Mouse (Mus musculus): ENCODE measurements around the gene Grin2b. TPM values are rescaled to one million over a fixed set of nuclear protein-coding genes. Genes with fewer than 3 reads are reported as not detected.

Gene Grin2b
- total and polyA plus RNA-seq, 2 experiments from 2014 or later: 64.1 to 76.4 TPM

DNA sequence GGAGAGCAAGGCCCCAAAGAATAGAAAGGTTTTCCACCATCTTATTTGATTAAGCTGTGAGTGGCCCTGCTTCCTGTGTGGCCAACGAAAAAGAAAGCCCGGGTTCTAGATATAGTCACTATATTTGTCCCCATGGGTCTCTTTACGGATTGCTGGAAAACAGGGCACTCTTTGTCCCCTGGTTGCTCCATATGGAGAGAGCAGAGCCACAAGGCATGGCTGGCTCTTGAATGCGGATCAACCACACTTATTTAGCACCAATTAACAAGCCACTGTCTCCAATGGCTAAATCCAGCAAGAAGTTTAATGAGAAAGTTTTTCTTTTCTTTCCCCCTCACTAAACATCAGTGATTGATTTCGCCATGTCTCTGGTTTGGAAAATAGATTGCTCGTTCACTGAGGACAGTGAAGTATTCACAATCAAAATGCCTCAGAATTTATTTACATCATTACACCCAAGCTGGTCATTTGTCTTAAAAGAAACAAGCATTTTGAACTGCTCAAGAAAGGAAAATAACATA, 240.9 kb downstream of the Grin2b start:
- no peak overlapping the region for H3K9ac ChIP-seq (replicated peaks; ENCODE audit: low read length, poor library complexity, severe bottlenecking)
- ATAC-seq (ENCODE audit: low FRiP score) (no peak), DNase-seq (ENCODE audit: low spot score) (no peak)
- no peaks in the 10 kb centered on the region for H3K36me3 ChIP-seq (ENCODE audit: insufficient read depth, low read length)
- H3K4me3 ChIP-seq (ENCODE audit: low read depth, low read length): no peak overlapping the region
- no peak overlapping the region for H3K27ac ChIP-seq (ENCODE audit: low read depth, low read length)
- no peaks in the 10 kb centered on the region for H3K27me3 ChIP-seq (ENCODE audit: insufficient read depth, low read length)
- H3K9me3 ChIP-seq (ENCODE audit: low read length): no peaks in the 10 kb centered on the region
- 82% methylated on average over 6 of the region's 6 CpGs for WGBS
- H3K4me2 ChIP-seq (ENCODE audit: low read depth, low read length, poor library complexity, severe bottlenecking): no peak overlapping the region
- no peaks in the 10 kb centered on the region for H3K4me1 ChIP-seq (ENCODE audit: insufficient read depth, low read length)
- no peak for TF ChIP-seq CTCF (IDR thresholded peaks at IDR 0.05)

DNA sequence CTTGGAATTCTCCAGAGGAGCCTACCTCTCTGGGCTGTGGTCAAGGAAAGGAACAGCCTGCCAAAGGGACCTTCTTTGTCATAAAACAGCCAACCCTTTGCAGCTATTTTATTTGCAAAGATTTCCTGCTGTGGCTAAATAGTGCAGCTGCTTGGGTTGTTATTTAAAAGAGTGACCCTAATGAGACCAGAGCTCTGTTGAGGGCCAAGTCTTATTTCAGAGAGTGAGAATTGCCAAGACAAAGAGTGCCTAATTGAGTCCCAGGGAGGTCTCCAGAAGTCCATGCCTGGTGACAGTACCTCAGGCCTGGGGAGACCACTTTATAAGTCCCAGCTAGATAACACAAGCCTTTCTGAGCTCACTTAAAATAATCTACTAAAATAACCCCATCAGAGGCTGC, 255.6 kb downstream of the Grin2b start:
- no peak for ATAC-seq (ENCODE audit: low FRiP score)
- Histone ChIP-seq H3K27me3 (ENCODE audit: insufficient read depth, low read length) (no peaks in the 10 kb centered on the region), H3K27ac (ENCODE audit: low read depth, low read length) (no peak overlapping the region), H3K9ac (replicated peaks; ENCODE audit: low read length, poor library complexity, severe bottlenecking) (no peak overlapping the region), H3K4me2 (ENCODE audit: low read depth, low read length, poor library complexity, severe bottlenecking) (no peak overlapping the region), H3K9me3 (ENCODE audit: low read length) (no peaks in the 10 kb centered on the region), H3K4me1 (ENCODE audit: insufficient read depth, low read length) (peaks cover 5% of the 10 kb centered on the region; the same call in 1 of the 2 replicates), H3K4me3 (ENCODE audit: low read depth, low read length) (no peak overlapping the region), H3K36me3 (ENCODE audit: insufficient read depth, low read length) (peaks cover 2% of the 10 kb centered on the region)
- TF ChIP-seq CTCF (IDR thresholded peaks at IDR 0.05): no peak
- no peak for DNase-seq (ENCODE audit: low spot score)

- Histone ChIP-seq H3K4me1 (ENCODE audit: insufficient read depth, low read length) (no peaks in the 10 kb centered on the region), H3K27ac (ENCODE audit: low read depth, low read length) (no peak overlapping the region), H3K9ac (replicated peaks; ENCODE audit: low read length, poor library complexity, severe bottlenecking) (no peak overlapping the region), H3K4me3 (ENCODE audit: low read depth, low read length) (no peak overlapping the region), H3K4me2 (ENCODE audit: low read depth, low read length, poor library complexity, severe bottlenecking) (no peak overlapping the region), H3K9me3 (ENCODE audit: low read length) (no peaks in the 10 kb centered on the region), H3K27me3 (ENCODE audit: insufficient read depth, low read length) (no peaks in the 10 kb centered on the region), H3K36me3 (ENCODE audit: insufficient read depth, low read length) (no peaks in the 10 kb centered on the region)
- ATAC-seq (ENCODE audit: low FRiP score) (no peak), DNase-seq (ENCODE audit: low spot score) (no peak)
- WGBS: 93% methylated on average over 5 of the region's 5 CpGs
- TF ChIP-seq CTCF (IDR thresholded peaks at IDR 0.05): peak; percentile 42
These were observed 258.7 kb downstream of the Grin2b start for GRCm38 (mm10) chr6:135914608-135915007.

DNA sequence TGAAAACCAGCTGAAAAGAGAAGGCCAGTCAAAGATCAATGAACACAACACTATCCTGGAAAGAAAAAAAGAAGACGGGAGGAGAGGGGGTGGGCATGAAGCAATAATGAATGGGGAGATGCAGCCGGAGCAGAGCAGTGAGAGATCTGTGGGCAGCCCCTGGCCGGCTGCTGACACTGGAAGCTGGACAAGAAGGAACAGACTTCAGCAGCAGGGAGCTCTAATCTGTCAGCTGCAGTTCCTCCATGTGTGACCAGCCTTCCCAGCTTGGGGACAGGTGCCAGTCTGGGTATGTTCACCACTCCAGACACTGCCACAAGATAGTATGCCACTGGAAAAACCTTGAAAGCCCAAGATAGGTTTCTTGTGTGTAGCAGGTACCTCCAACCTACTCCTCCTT, 261.2 kb downstream of the Grin2b start:
- no peak overlapping the region for H3K4me2 ChIP-seq (ENCODE audit: low read depth, low read length, poor library complexity, severe bottlenecking)
- no peaks in the 10 kb centered on the region for H3K9me3 ChIP-seq (ENCODE audit: low read length)
- ATAC-seq (ENCODE audit: low FRiP score) (no peak), DNase-seq (ENCODE audit: low spot score) (peak; percentile 73)
- H3K27me3 ChIP-seq (ENCODE audit: insufficient read depth, low read length): no peaks in the 10 kb centered on the region
- no peak overlapping the region for H3K4me3 ChIP-seq (ENCODE audit: low read depth, low read length)
- TF ChIP-seq CTCF (IDR thresholded peaks at IDR 0.05): no peak
- no peak overlapping the region for H3K9ac ChIP-seq (replicated peaks; ENCODE audit: low read length, poor library complexity, severe bottlenecking)
- H3K36me3 ChIP-seq (ENCODE audit: insufficient read depth, low read length): no peaks in the 10 kb centered on the region
- 38% methylated on average over 3 of the region's 3 CpGs for WGBS
- H3K27ac ChIP-seq (ENCODE audit: low read depth, low read length): no peak overlapping the region
- H3K4me1 ChIP-seq (ENCODE audit: insufficient read depth, low read length): peaks cover 12% of the 10 kb centered on the region; the same call in 1 of the 2 replicates

- peak; percentile 59 for DNase-seq (ENCODE audit: low spot score)
- TF ChIP-seq CTCF (IDR thresholded peaks at IDR 0.05): no peak
- Histone ChIP-seq H3K9ac (replicated peaks; ENCODE audit: low read length, poor library complexity, severe bottlenecking) (no peak overlapping the region), H3K27me3 (ENCODE audit: insufficient read depth, low read length) (no peaks in the 10 kb centered on the region), H3K9me3 (ENCODE audit: low read length) (no peaks in the 10 kb centered on the region), H3K27ac (ENCODE audit: low read depth, low read length) (no peak overlapping the region), H3K4me3 (ENCODE audit: low read depth, low read length) (no peak overlapping the region), H3K36me3 (ENCODE audit: insufficient read depth, low read length) (no peaks in the 10 kb centered on the region), H3K4me1 (ENCODE audit: insufficient read depth, low read length) (peaks cover 15% of the 10 kb centered on the region), H3K4me2 (ENCODE audit: low read depth, low read length, poor library complexity, severe bottlenecking) (no peak overlapping the region)
- WGBS: 47% methylated on average over 6 of the region's 6 CpGs
- ATAC-seq (ENCODE audit: low FRiP score): no peak
These were observed 262.2 kb downstream of the Grin2b start for GRCm38 (mm10) chr6:135911131-135911530.

DNA sequence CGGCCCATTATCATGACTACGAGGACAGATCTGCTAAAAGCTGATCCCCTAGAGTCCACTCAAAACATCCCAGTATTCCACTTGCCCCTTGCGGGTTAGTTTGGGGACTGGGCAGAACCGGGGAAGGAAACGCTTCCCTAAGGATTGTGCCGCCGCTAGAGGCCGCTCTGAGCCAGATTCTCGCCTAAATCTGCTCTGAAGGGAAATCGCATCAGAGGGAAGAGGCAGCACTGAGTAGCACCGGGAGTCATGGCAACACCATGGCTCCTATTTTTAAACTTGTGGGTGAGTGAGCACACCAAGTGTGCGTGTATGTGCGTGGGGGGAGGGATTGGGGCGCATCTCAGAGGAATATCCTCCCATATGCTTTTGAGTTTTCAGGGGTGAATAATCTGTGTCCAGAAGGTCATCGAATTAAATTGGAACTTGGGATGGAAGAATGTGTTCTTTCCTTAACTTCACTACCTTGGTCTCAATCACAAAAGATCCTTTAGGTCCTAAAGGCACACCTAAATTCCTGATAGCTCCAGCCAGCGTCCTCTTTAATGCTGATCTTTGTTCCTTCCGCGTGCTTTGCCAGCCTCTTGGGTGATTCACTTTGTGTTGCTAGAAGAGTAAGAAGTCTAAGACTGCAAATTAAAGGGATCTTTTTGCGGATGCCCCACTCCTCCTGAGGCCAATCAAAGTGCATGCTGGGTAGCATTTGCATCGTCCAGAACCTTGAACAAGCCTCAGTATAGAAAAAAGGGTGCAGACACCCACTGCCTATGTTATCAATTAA, 265.6 kb downstream of the Grin2b start:
- Histone ChIP-seq H3K27me3 (ENCODE audit: insufficient read depth, low read length) (no peaks in the 10 kb centered on the region), H3K36me3 (ENCODE audit: insufficient read depth, low read length) (no peaks in the 10 kb centered on the region), H3K4me3 (ENCODE audit: low read depth, low read length) (no peak overlapping the region), H3K4me1 (ENCODE audit: insufficient read depth, low read length) (peaks cover 17% of the 10 kb centered on the region), H3K9me3 (ENCODE audit: low read length) (no peaks in the 10 kb centered on the region), H3K9ac (replicated peaks; ENCODE audit: low read length, poor library complexity, severe bottlenecking) (no peak overlapping the region), H3K4me2 (ENCODE audit: low read depth, low read length, poor library complexity, severe bottlenecking) (no peak overlapping the region), H3K27ac (ENCODE audit: low read depth, low read length) (no peak overlapping the region)
- ATAC-seq (ENCODE audit: low FRiP score): peak; percentile 80
- peak; percentile 88 for DNase-seq (ENCODE audit: low spot score)
- 21% methylated on average over 20 of the region's 20 CpGs for WGBS
- peak; percentile 84 for TF ChIP-seq CTCF (IDR thresholded peaks at IDR 0.05)

All from midbrain, postnatal 0 days (tissue).